Mouse (Mus musculus) limb, embryonic 10.5 days (tissue): Measurements from ENCODE around the gene Arhgef28. TPM values are rescaled to one million over a fixed set of nuclear protein-coding genes. Genes with fewer than 3 reads are reported as not detected.

Experiments
- DNase-seq: peaks from one replicate; pipeline ENCODE4 v3.0.0-alpha.2; 2017; ENCODE audit warnings: low spot score
- H3K27ac ChIP-seq: fragments of 300-500 bp; sonication (generic); 2 replicates; pipeline ENCODE4 v1.5.1; 2016; ENCODE audit warnings: mild to moderate bottlenecking
- H3K27me3 ChIP-seq: fragments of 300-500 bp; sonication (generic); 2 replicates; pipeline ENCODE4 v1.6.1; 2016; ENCODE audit warnings: low read depth, mild to moderate bottlenecking; ENCODE audit not compliant: poor library complexity, severe bottlenecking
- H3K36me3 ChIP-seq: fragments of 300-500 bp; sonication (generic); 2 replicates; pipeline ENCODE4 v1.6.1; 2016; ENCODE audit warnings: mild to moderate bottlenecking, moderate library complexity
- H3K4me1 ChIP-seq: fragments of 300-500 bp; sonication (generic); 2 replicates; pipeline ENCODE4 v1.6.1; 2016
- H3K4me3 ChIP-seq: fragments of 300-500 bp; sonication (generic); 2 replicates; pipeline ENCODE4 v1.5.1; 2016; ENCODE audit warnings: mild to moderate bottlenecking, moderate library complexity
- H3K9me3 ChIP-seq: fragments of 300-500 bp; sonication (generic); replicated peaks from 2 replicates; pipeline ENCODE4 v1.6.1; 2016; ENCODE audit warnings: mild to moderate bottlenecking
- WGBS: fragments of 180-500 bp; shearing (Covaris S2); methylation state at CpG from one replicate; pipeline ENCODE4 v1.1.7; 2016; 5-methylcytosine and 5-hydroxymethylcytosine counted together
- polyA plus RNA-seq: library from polyadenylated mRNA; unstranded; fragments of >200 nt; fragmentation: Nextera tagmentation; extraction: Ambion mirVana; gene quantifications from 2 replicates; pipeline ENCODE4 v1.2.1, GENCODE M21; 2016

The Arhgef28 gene
- polyA plus RNA-seq, 1 experiment from 2014 or later, result 11.0 TPM

- no peak for DNase-seq
- Histone ChIP-seq H3K27me3 (no peaks in the 10 kb centered on the region), H3K4me1 (no peaks in the 10 kb centered on the region; the same call in 1 of the 2 replicates), H3K4me3 (no peak overlapping the region), H3K36me3 (no peaks in the 10 kb centered on the region), H3K9me3 (no peaks in the 10 kb centered on the region), H3K27ac (no peak overlapping the region)
- WGBS, result 59% methylated on average over 8 of the region's 8 CpGs
These were observed 215.3 kb downstream of the Arhgef28 start for GRCm38 (mm10) chr13:97990939-97991338.

DNA sequence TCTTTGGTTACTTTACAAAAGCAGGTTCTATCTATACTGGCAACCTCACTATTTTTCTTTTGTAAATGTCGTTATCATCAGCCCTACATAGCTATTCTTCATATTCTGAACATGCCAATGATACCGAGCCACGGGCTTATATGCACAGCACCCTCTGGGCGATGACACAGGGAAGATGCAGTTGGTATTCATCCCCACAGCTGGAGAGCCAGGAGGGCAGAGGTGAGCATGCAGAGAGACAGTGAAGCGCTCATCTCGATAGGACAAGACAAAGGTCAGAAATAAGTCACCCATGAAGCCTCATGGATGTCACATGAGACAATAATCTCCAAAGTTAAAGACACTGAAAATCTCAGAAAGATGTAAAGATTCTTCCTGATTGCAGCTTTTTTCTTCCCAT lies 217.4 kb downstream of the Arhgef28 start:
- no peak for DNase-seq
- Histone ChIP-seq H3K27me3 (no peaks in the 10 kb centered on the region), H3K4me1 (no peaks in the 10 kb centered on the region; the same call in 1 of the 2 replicates), H3K9me3 (no peaks in the 10 kb centered on the region), H3K36me3 (no peaks in the 10 kb centered on the region), H3K27ac (no peak overlapping the region), H3K4me3 (no peak overlapping the region)
- 95% methylated on average over 6 of the region's 6 CpGs for WGBS

DNA sequence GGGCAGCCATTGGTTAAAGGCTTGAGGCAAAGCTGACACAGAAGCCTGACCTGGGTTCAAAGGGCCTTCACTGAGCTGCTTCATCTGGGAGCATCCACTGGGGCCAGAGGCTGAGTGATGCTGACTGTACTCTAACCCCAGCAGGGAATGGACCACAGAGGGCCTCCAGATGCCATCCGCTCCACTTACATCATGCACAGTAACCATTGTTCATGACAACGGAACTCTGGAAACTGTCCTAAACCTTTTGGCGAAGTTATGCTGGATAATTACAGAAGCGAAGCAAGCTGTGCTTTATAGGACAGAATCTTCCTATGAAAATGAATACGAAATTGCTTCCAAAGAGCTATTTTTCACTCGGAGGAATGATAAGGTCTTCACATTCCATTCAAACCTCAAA lies 219.5 kb downstream of the Arhgef28 start:
- 94% methylated on average over 6 of the region's 6 CpGs for WGBS

DNA sequence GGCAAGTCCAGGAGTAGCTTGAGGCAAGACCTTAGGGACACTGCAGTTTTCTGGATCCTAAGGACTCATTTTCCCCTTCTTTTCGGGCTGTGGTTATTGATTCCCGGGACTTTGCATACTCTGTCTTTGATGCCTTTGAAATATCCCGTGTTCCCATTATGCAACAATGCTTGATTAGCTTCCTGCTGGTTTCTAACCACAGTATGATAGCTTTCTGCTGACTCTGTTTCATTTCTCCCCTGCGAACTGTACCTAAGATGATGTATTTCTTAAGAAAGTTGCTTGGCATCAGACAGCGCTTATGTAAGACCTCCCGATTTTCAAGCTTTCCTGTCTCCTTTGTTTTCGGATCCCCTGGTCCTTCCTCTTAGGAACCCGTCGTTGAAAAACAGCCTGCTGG lies 229.1 kb downstream of the Arhgef28 start:
- Histone ChIP-seq H3K4me1 (peaks cover 7% of the 10 kb centered on the region), H3K27ac (no peak overlapping the region), H3K4me3 (no peak overlapping the region), H3K27me3 (no peaks in the 10 kb centered on the region), H3K9me3 (no peaks in the 10 kb centered on the region), H3K36me3 (no peaks in the 10 kb centered on the region)
- DNase-seq, result no peak
- WGBS, result 89% methylated on average over 9 of the region's 9 CpGs

More for the DNA sequence above, 219.5 kb downstream of the Arhgef28 start:
- no peaks in the 10 kb centered on the region for H3K36me3 ChIP-seq
- no peak overlapping the region for H3K4me3 ChIP-seq
- no peak overlapping the region for H3K27ac ChIP-seq
- no peaks in the 10 kb centered on the region for H3K27me3 ChIP-seq
- no peaks in the 10 kb centered on the region for H3K9me3 ChIP-seq
- peaks cover 3% of the 10 kb centered on the region for H3K4me1 ChIP-seq
- no peak for DNase-seq

- H3K27ac ChIP-seq, result no peak overlapping the region
- no peak for DNase-seq
- no peaks in the 10 kb centered on the region for H3K27me3 ChIP-seq
- 88% methylated on average over 2 of the region's 2 CpGs for WGBS
- no peaks in the 10 kb centered on the region for H3K36me3 ChIP-seq
- H3K9me3 ChIP-seq, result no peaks in the 10 kb centered on the region
- H3K4me1 ChIP-seq, result peaks cover 4% of the 10 kb centered on the region
- no peak overlapping the region for H3K4me3 ChIP-seq
These were observed 229.6 kb downstream of the Arhgef28 start for GRCm38 (mm10) chr13:97976642-97977041.

GRCm38 (mm10) chr13:97974532-97975194 lies 231.6 kb downstream of the Arhgef28 start:
- H3K27ac ChIP-seq, result no peak overlapping the region
- no peaks in the 10 kb centered on the region for H3K27me3 ChIP-seq
- DNase-seq, result no peak
- no peak overlapping the region for H3K4me3 ChIP-seq
- no peaks in the 10 kb centered on the region for H3K4me1 ChIP-seq
- H3K36me3 ChIP-seq, result no peaks in the 10 kb centered on the region
- no peaks in the 10 kb centered on the region for H3K9me3 ChIP-seq
- WGBS, result 81% methylated on average over 6 of the region's 6 CpGs

DNA sequence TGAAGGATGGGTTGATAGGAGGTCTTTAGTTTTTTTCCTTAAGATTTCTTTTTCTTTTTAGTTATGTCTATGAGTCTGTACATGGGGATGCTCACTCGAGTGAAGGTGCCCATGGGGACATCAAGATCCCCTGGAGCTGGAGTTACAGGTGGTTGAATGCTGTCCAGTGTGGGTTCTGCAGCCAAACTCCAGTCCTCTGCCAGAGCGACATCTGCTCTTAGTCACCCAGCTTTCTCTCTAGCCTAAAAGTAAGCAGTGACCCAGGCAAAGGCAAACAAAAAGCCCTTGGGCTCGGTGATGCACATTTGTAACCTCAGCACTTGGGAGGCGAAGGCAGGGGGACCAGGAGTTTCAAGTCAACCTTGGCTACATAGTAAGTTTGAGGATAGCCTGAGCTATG lies 232.3 kb downstream of the Arhgef28 start:
- no peaks in the 10 kb centered on the region for H3K4me1 ChIP-seq
- 78% methylated on average over 4 of the region's 4 CpGs for whole genome bisulfite sequencing
- H3K36me3 ChIP-seq, result no peaks in the 10 kb centered on the region
- no peak for DNase-seq
- no peaks in the 10 kb centered on the region for H3K27me3 ChIP-seq
- H3K27ac ChIP-seq, result no peak overlapping the region
- H3K4me3 ChIP-seq, result no peak overlapping the region
- H3K9me3 ChIP-seq, result no peaks in the 10 kb centered on the region

DNA sequence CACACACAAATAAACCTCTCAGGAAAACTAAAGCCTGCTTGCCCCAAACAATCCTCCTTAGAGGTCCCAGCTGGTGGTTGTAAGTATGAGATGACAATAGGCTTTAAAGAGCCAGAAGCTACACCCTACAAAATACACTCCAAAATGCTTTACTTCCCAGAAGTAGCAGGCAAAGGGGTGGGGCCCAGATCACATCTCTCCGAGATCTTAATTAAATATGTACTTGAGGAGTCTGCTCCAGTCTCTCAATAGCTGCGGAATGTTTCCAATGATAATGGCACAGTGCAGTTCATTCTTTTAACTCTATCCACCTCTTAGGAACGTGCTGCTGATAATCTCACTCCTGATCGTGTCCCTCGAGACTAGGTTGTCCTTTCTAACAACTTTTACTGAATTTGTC lies 240.2 kb downstream of the Arhgef28 start:
- H3K4me3 ChIP-seq, result no peak overlapping the region
- no peak for DNase-seq
- WGBS, result 88% methylated on average over 5 of the region's 5 CpGs
- peaks cover 8% of the 10 kb centered on the region for H3K4me1 ChIP-seq
- peaks cover 4% of the 10 kb centered on the region; the same call in 1 of the 2 replicates for H3K36me3 ChIP-seq
- H3K27ac ChIP-seq, result no peak overlapping the region
- H3K27me3 ChIP-seq, result no peaks in the 10 kb centered on the region
- no peaks in the 10 kb centered on the region for H3K9me3 ChIP-seq

DNA sequence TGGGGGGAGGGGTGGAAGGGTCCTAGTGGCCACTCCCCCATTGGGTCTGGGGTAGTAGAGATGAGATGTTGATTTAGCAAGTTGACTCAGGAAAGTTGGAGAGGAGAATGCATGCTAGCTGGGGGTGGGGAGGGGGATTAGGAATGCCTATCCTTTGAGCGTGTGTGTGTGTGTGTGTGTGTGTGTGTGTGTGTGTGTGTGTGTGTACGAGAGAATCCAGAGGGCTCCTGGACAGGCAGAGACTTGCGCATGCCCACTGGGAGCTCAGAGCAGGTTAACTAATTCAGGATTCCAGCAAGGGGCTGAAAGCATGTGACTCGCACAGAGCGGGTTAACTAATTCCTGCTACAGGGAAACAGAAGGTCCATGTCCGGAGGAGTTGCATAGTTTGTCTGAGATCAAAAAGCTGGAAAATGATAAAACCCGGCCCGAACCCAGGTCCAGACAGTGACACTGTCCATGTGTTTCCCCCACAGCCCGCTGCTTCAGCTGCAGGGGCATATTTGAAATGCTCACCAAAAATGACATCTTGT lies 241.3 kb downstream of the Arhgef28 start:
- WGBS, result 68% methylated on average over 9 of the region's 9 CpGs
- no peaks in the 10 kb centered on the region for H3K27me3 ChIP-seq
- no peak for DNase-seq
- H3K27ac ChIP-seq, result no peak overlapping the region
- H3K4me1 ChIP-seq, result peaks cover 8% of the 10 kb centered on the region
- no peaks in the 10 kb centered on the region for H3K9me3 ChIP-seq
- no peak overlapping the region for H3K4me3 ChIP-seq
- peaks cover 4% of the 10 kb centered on the region; the same call in 1 of the 2 replicates for H3K36me3 ChIP-seq

GRCm38 (mm10) chr13:97960142-97960541 lies 246.1 kb downstream of the Arhgef28 start:
- Histone ChIP-seq H3K27me3 (peaks cover 5% of the 10 kb centered on the region), H3K9me3 (no peaks in the 10 kb centered on the region), H3K4me3 (no peak overlapping the region), H3K4me1 (peaks cover 8% of the 10 kb centered on the region), H3K36me3 (peaks cover 4% of the 10 kb centered on the region; the same call in 1 of the 2 replicates), H3K27ac (no peak overlapping the region)
- 82% methylated on average over 4 of the region's 4 CpGs for WGBS
- DNase-seq, result no peak

GRCm38 (mm10) chr13:97959394-97959888 lies 246.8 kb downstream of the Arhgef28 start:
- peaks cover 4% of the 10 kb centered on the region; the same call in 1 of the 2 replicates for H3K36me3 ChIP-seq
- 62% methylated on average over 7 of the region's 7 CpGs for WGBS
- peaks cover 5% of the 10 kb centered on the region for H3K27me3 ChIP-seq
- no peak overlapping the region for H3K27ac ChIP-seq
- H3K9me3 ChIP-seq, result no peaks in the 10 kb centered on the region
- H3K4me3 ChIP-seq, result no peak overlapping the region
- DNase-seq, result no peak
- peaks cover 2% of the 10 kb centered on the region; the same call in 1 of the 2 replicates for H3K4me1 ChIP-seq

GRCm38 (mm10) chr13:97955759-97956158 lies 250.5 kb downstream of the Arhgef28 start:
- Histone ChIP-seq H3K27ac (no peak overlapping the region), H3K36me3 (peaks cover 10% of the 10 kb centered on the region; the same call in 1 of the 2 replicates), H3K27me3 (peaks cover 5% of the 10 kb centered on the region), H3K9me3 (no peaks in the 10 kb centered on the region), H3K4me1 (0 out of 2 replicates have a peak, but pooled peaks cover 3% of the 10 kb centered on the region), H3K4me3 (no peak overlapping the region)
- no peak for DNase-seq
- WGBS, result 45% methylated on average over 9 of the region's 9 CpGs

DNA sequence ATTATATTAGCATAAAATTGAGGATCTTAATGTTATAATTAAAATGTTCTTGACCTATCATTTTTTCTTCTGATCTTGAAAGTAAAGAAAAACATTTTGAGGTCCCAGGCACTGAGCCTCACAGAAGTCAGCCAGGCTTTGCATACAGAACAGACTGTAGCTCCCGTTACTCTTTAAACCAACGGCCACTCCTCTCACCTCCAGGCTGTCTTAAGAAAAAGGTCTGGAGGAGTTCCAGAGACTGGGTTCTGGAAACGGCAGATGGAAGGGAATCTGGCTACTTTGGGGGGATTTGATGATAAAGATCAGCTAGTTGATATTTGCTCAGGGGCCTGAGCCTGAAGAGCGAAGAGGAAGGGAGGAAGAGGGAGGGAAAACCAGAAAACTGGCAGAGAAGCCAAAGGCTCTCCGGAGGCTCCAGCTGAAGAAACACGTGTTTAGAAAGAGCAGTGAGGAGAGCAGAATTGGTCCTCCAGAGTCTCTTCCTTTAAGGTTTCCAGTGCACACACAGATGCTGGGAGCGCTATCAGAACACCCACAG lies 251.2 kb downstream of the Arhgef28 start:
- Histone ChIP-seq H3K27ac (no peak overlapping the region), H3K36me3 (peaks cover 10% of the 10 kb centered on the region; the same call in 1 of the 2 replicates), H3K9me3 (no peaks in the 10 kb centered on the region), H3K27me3 (peaks cover 5% of the 10 kb centered on the region), H3K4me3 (no peak overlapping the region), H3K4me1 (0 out of 2 replicates have a peak, but pooled peaks cover 3% of the 10 kb centered on the region)
- WGBS, result 33% methylated on average over 7 of the region's 7 CpGs
- DNase-seq, result no peak
